Mouse (Mus musculus) brain, embryonic 14.5 days (tissue): Measurements from ENCODE around the gene Cfap43.

ENCODE experiments used
- CTCF ChIP-seq: fragments of 200-500 bp; IDR thresholded peaks from 2 replicates; pipeline ENCODE4 v1.5.1; 2012; ENCODE audit warnings: inconsistent platforms, mild to moderate bottlenecking, moderate library complexity, borderline replicate concordance; ENCODE audit not compliant: insufficient read depth, insufficient read length; ENCODE audit errors: extremely low read depth
- POLR2A ChIP-seq: fragments of 200-500 bp; IDR thresholded peaks from 2 replicates; pipeline ENCODE4 v1.6.1; 2012; ENCODE audit warnings: mild to moderate bottlenecking, inconsistent platforms, borderline replicate concordance; ENCODE audit not compliant: poor library complexity, insufficient read depth, insufficient read length, severe bottlenecking; ENCODE audit errors: extremely low read depth

DNA sequence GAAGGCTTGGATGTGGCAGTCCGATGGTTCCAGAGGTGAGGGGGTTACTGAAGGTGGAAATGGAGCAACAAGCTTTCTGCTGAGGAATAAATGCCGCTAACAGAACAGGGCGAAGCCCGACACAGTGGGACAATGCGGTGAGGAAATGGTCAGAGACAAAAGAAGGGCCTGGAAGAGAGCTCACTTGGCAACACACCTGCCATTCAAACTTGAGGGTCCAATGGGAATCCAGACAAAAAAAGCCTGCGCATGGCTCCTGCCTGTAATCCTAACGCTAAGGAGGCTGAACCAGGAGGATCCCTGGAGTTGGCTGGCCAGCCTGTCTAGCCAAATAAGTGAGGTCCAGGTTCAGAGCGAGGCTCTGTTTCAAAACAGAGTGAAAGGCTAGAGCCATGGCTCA lies 222.7 kb downstream of the Cfap43 start:
- TF ChIP-seq POLR2A (no peak), CTCF (no peak)
